Mouse (Mus musculus): ENCODE results near the gene Arhgap30.

Gene Arhgap30

GRCm38 (mm10) chr1:171378298-171378697 is 10.5 kb upstream of the Arhgap30 start:
- no peak for DNase-seq (ENCODE audit: low spot score)

- DNase-seq (ENCODE audit: low spot score), result peak; percentile 84
These were observed 8.7 kb upstream of the Arhgap30 start for GRCm38 (mm10) chr1:171379935-171380599.

- no peak for DNase-seq (ENCODE audit: low spot score)
These were observed 6.6 kb upstream of the Arhgap30 start for GRCm38 (mm10) chr1:171382096-171382620.

GRCm38 (mm10) chr1:171384361-171384760 is 4.4 kb upstream of the Arhgap30 start:
- no peak for DNase-seq (ENCODE audit: low spot score)

GRCm38 (mm10) chr1:171385171-171385570 is 3.6 kb upstream of the Arhgap30 start:
- DNase-seq (ENCODE audit: low spot score), result no peak

GRCm38 (mm10) chr1:171387099-171387498 is 1.7 kb upstream of the Arhgap30 start:
- no peak for DNase-seq (ENCODE audit: low spot score)

- no peak for DNase-seq (ENCODE audit: low spot score)
These were observed 1.3 kb downstream of the Arhgap30 start for GRCm38 (mm10) chr1:171390101-171390500.

- no peak for DNase-seq (ENCODE audit: low spot score)
These were observed 13.1 kb downstream of the Arhgap30 start for GRCm38 (mm10) chr1:171401821-171402220.

- no peak for DNase-seq (ENCODE audit: low spot score)
These were observed 14.2 kb downstream of the Arhgap30 start for GRCm38 (mm10) chr1:171402991-171403390.

- no peak for DNase-seq (ENCODE audit: low spot score)
These were observed 18.5 kb downstream of the Arhgap30 start for GRCm38 (mm10) chr1:171407263-171407662.

GRCm38 (mm10) chr1:171410231-171410630 is 21.5 kb downstream of the Arhgap30 start:
- no peak for DNase-seq (ENCODE audit: low spot score)

GRCm38 (mm10) chr1:171410947-171411484 is 22.3 kb downstream of the Arhgap30 start, which contains the start of gene Usf1:
Usf1 (plus strand) TSS chr1:171411313.
- peak; percentile 95 for DNase-seq (ENCODE audit: low spot score)

- DNase-seq (ENCODE audit: low spot score), result no peak
These were observed 22.8 kb downstream of the Arhgap30 start for GRCm38 (mm10) chr1:171411492-171411941.

- DNase-seq (ENCODE audit: low spot score), result no peak
These were observed 23.3 kb downstream of the Arhgap30 start for GRCm38 (mm10) chr1:171412001-171412441.

GRCm38 (mm10) chr1:171412446-171412845 is 23.7 kb downstream of the Arhgap30 start:
- no peak for DNase-seq (ENCODE audit: low spot score)

- DNase-seq (ENCODE audit: low spot score), result no peak
These were observed 24.9 kb downstream of the Arhgap30 start for GRCm38 (mm10) chr1:171413608-171414007.

GRCm38 (mm10) chr1:171418660-171419059 is 29.9 kb downstream of the Arhgap30 start, which contains the start of gene Tstd1:
Tstd1 (plus strand) TSS chr1:171418872.
- DNase-seq (ENCODE audit: low spot score), result no peak

- no peak for DNase-seq (ENCODE audit: low spot score)
These were observed 30.6 kb downstream of the Arhgap30 start for GRCm38 (mm10) chr1:171419291-171419882.

GRCm38 (mm10) chr1:171419905-171420304 is 31.2 kb downstream of the Arhgap30 start:
- no peak for DNase-seq (ENCODE audit: low spot score)

- DNase-seq (ENCODE audit: low spot score), result no peak
These were observed 33.8 kb downstream of the Arhgap30 start for GRCm38 (mm10) chr1:171422504-171423095.

- DNase-seq (ENCODE audit: low spot score), result no peak
These were observed 35.9 kb downstream of the Arhgap30 start for GRCm38 (mm10) chr1:171424638-171425037.

GRCm38 (mm10) chr1:171425126-171425525 is 36.4 kb downstream of the Arhgap30 start:
- peak; percentile 83 for DNase-seq (ENCODE audit: low spot score)

GRCm38 (mm10) chr1:171432158-171432557 is 43.4 kb downstream of the Arhgap30 start:
- no peak for DNase-seq (ENCODE audit: low spot score)

All from testis, postnatal 10 days (tissue).